Mouse (Mus musculus) heart, adult 8-10 months (tissue): Measurements from ENCODE around the gene Slit1. TPM values are rescaled to one million over a fixed set of nuclear protein-coding genes. Genes with fewer than 3 reads are reported as not detected.

Experiments
- DNase-seq: peaks from one replicate; pipeline ENCODE4 v3.0.0; 2022; ENCODE audit warnings: low spot score
- total RNA-seq, 4 experiments: library from RNA; stranded (reverse); gene quantifications; 2 replicates each; pipeline ENCODE4 v1.2.4; 2022

The Slit1 gene
- under 1 TPM in 3 of 4 experiments, not detected in 1; 0.06 to 0.44 (median 0.09) TPM for total RNA-seq

DNA sequence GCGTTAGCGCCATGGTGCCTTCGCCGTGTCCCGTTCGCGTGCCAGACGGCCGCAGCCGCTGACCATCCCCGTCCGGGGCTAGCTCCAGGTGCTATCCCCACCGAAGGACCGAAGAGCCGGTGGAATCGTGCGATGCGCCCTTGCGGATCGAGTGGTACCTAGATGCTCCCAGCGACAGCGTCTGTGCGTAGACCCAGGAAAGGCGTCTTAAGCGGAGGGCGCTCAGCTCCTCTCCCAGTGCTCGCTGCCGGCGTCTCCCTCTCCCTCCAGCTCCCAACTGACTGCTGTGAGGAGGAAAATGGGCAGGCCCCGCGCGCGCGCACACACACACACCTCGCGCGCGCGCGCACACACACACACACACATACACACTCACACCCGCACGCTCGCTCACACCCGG, at the start of gene Slit1:
Slit1 (minus strand) TSS at position 270 of the 400 bp plus-strand sequence.
- no peak for DNase-seq

DNA sequence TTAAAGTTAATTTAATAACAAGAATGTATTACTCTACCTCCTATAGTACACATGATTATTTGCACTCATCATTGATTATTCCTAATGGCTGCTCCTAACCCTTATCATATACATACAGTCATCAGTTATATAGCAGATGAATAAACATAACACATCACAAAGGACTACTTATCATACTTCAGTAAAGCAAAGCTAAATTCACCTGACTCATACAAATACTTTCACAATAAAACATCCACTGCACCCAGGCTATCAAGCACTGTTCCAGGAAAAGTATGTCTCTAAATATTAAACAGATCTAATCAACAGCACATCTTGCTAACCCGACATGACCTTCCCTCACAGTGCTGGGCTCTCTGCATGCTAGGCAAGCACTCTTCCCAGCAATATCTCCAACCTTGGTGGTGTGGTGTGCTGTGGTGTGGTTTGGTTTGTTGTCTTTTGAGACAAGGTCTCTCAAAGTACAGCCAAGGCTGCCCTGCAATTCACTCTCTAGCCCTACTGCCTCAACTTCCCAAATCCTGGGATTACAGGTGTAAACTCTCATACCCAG, 49.5 kb upstream of the Slit1 start:
- DNase-seq = no peak

DNA sequence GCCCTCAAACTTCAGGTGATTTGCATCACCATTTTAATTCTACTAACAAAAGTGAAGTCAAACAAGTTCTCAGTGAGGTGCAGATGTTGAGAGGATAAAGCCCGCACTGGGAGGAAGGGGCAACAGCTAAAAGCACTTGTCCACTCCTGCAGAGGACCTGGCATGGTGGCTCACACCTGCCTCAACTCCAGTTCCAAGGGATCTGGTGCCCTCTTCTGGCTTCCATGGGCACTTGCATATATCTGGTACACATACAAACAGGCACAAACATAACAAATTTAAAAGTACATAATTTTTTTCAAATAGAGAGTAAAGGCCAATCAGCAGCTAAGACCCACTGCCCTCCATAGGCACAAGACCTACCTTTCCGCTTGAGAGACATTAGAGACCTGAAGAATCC, 47.9 kb upstream of the Slit1 start:
- no peak for DNase-seq

DNA sequence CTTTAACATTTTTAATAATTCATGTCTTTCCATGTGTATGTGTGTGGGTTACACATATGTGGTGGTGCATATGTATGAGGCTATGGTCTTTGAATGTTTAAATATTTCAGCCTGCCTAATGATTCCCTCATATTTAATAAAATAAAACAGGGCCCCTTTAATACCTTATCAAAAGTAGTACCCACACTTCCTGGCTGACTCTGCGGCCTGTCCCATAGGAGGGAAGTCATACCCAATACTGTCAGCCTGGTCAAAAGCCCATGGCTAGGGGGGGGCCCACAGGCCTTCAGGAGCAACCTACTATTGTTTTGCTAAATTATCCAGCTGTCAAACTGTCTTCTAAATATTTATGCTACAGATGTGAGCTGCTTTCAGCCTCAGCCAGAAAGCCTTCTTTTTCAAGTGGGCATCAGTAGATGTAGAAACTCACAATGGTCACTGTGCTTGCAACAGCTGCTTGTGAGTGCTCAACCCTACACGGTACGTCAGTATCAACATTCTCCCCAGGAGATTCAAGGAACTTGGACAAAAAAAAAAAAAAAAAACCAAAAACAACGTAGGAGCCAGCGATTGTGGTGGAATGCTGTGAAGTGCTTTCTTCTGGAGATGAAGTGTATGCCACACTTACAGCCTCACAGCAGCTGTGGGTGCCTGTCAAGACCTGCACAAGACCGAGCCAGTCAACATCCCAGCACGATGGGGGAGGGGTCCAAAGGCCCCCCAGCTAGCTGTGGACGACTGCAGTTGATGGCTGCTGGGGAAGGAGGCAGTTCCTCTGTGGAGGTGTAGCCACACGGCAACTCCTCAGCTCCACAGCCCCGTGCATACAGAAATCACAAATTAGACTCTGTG, 45.9 kb upstream of the Slit1 start:
- no peak for DNase-seq

DNA sequence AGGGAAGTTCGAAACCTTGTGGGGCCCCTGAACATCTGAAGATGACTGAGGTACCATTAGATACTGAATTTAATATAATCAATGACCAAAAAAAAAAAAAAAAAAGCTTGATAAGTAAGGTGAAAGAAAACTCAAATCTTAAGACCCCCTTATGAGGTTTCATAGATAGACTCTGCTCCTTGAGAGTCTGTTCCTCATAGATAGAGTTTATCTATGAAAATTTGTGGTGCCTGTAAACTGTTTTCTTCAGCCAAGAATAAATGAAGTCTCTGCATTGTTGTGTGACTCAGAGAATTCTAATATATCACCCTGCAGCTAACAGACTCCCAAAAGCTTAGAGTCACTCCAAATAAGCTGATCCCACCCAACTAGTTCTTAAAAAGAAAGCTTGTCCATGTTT, 43.4 kb upstream of the Slit1 start:
- DNase-seq = no peak

DNA sequence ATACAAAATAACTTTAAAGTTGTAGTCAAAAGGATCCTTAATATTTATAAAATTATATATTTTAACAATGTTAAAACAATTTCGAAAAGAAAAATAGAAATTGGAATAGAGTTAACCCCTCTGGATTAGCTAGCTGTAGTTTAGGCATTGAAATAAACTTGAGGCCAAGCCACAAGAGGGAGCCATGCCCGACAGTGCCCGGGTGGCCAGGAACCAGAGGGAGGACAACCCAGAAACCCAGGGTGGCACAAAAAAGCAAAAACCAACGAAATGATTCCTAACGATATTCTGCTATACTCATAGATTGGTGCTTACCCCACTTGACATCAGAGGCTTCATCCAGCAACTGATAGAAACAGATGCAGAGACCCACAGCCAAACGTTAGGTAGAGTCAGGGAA, 34.0 kb upstream of the Slit1 start:
- DNase-seq = no peak

DNA sequence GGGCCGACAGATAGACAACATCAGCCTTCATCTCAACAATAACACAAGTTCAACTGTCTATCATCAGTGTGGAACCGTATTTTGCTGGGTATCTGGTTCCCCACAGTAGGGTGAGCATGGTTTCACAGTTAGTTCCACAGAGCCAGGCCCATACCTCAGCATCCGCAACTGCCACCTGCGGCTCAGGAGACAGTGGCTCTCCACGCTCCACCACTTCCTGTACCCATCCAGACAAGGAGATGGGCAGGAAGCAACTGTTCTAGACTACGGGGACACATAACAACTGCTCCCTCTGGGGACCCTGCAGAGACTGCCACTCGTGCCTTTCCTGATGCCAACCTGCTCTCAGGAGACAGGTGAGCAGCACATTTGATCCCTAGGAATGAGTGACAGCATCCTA, 25.2 kb upstream of the Slit1 start:
- no peak for DNase-seq

DNA sequence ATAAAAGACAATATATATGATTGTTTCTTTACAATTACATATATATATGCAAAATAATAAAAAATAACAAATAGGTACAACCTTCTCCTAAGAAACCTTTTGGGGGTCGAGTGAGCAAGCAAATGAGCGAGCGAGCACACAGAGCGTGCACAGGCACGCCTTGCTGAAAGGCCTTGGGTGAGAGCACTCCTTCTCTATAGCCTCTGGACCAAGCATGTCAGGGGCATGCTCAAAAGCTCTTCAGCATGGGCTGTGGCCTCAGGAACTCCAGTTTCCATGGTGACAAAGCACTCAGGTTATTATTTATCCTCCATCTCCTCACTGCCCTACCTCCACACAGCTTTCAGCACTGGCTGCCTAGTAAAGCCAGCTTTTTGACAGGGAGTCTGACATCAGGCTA, 23.2 kb upstream of the Slit1 start:
- DNase-seq = no peak

DNA sequence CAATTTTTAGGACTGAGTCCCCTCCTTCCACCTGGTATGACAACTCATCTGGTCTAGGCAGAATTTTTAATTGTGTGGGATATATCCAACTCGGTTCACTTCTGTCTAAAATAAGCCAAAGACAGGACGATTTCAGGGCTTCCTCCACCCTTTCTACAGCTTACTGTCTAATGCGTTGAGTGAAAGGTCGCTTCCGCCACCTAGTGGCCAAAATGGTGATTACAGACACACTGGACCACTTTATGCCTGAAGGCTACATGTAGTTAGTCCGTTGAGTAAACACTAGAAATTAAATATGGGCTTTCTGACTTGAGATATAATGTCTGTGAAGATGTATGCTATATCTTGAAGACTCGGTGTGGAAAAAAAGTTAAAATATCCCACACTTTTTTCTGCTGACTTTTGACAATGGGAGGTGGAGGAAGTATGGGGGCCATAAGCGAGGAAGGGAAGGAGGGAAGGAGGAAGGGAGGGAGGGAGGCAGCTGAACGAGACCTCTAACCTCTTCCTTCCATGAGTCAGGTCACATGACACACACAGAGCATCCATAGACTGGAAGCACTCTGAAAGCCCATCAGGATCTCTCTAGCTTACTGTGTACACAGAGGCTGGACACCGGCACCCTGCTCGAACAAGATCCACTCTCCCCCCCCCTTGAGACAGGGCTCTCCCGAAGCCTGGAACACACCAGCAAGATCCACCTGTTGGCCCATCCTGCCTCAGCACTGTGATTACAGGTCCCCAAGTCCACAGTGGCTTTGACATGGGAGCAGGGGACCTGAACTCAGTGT, 20.6 kb upstream of the Slit1 start:
- DNase-seq = peak; percentile 83

DNA sequence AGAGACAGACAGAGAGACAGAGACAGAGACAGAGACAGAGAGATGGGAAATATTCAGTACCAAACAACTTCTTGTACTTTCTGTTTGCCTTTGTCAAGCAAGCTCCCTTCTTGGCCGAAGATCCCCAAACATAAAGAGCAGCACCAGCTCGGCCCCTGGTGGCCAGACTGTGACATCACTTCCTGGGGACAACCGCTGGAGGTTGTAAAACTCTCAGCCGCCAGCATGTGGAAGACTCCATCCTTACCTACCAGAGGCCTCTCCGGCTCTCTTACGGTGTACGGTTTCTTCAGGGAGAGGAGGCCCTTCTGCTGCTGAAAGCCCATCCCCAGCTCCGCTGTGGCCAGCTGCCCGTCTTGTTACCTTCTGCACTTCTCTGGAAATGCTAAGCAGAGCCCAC, 18.1 kb upstream of the Slit1 start:
- no peak for DNase-seq

DNA sequence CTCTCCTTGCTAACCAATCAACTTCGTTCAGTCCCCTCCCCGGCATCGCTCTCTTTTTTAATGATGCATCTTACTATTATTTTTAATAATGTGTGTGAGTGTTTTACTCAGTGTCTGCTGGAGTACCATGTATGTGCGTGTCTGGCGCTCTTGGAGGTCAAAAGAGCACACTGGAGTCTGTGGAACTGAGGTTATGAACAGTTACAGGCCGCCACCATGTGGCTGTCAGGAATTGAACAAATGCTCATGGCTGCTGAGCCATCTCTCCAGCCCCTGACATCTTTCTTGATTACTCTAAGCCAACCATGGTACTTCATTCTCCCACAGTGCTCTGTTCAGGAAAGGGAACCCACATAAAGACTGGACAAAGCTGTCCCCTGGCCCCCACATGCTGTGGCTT, 16.3 kb upstream of the Slit1 start:
- no peak for DNase-seq

DNA sequence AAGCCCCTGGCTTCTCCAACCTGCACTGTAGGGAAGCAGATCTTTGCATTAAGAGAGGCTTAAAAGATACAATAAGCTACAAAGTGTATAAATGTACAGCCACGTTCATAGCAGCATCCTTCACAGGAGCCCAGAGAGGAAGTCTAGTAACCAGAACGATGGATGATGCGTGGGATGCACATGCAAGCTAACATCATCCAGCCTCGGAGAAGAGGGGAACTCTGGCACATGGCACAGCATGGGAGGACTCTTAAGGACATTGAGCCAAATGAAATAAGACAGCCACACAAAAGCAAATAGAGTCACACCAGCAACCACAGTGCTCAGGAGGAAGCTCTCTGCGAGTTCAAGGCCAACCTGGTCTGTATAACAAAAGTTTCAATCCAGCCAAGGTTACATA, 15.8 kb upstream of the Slit1 start:
- DNase-seq = no peak

DNA sequence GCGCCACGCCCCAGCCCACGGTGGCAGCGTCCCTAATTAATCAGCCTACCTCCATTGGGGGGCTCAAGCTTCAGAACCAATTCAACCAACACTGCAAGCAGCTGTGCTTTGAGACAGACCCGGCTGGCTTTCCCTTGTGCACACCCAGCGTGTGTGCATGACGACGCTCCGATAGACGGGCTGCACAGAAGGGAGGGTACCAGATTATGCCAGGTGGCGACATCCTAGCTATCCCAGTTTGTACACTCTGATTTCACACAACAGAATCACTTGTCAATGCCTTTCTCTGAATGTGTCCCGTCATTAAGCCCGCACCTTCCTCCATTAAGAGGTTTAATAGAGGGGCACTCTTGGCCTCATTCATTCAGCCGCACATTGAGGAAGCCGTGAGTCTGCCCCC, 11.3 kb upstream of the Slit1 start:
- no peak for DNase-seq

DNA sequence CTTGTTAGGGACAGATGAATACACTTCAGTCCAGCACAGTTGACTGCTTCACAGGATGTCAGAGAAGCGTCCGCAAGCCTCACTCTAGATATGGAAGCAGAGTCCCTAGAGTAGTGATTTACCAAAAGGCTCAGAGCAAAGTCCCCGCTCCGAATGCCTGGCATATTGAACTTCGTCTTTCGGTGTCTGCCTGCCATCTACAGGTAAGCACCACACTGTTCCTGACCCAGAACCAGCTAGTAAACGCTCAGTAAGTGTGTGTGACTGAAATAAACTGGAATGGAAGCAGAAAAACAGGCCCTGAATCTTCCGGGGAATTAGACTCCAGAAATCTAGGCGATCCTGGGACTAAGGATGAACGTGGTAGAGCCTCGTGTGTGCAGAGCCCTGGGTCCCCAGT, 8.4 kb upstream of the Slit1 start:
- DNase-seq = no peak

DNA sequence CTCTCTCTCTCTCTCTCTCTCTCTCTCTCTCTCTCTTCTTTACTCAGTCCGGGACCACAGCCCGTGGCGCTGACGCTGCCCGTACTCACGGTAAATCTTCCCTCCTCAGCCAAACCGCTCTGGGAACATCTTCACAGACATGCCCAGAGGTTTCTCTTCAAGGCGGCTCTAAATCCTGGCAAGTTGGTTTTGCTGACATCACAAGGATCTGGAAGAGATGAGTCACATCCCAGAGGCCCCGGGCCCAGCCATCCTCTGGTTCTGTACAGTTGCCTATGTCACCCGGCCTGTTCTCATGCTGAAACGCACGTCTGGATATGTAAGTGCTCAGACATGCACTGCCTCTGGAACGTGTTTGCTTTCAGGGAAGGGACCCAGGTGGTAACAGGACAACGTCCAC, 4.0 kb upstream of the Slit1 start:
- DNase-seq = no peak

DNA sequence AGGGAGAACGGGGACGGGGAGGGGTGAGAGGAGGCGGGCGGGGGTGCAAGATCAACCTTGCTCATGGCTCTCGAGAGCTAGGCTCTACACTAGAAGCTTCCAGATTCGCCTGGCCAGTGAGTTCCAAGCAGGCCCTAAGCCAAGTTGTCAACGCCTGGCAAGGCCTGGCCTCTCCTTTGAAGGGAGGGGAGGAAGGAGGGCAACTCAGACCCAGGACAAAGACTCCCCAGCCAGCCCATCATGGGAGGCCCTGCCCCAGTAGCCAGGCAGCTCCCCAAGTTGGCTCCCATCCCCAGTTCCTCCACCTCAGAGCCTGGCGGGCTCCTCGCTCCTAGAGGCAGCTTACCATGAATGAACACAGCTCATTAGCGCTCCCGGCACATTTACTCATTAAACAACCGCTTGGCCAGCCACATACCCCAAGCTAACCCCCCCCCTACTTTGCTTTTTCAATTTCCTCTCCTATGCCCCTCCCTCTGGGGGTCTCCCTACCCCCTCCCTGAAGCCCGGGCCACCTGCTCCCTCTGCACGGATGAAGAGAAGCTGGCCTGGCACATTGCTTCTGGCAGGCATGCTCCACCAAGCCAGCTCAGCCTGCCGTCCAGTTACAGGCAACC, 2.6 kb upstream of the Slit1 start:
- DNase-seq = peak; percentile 21

DNA sequence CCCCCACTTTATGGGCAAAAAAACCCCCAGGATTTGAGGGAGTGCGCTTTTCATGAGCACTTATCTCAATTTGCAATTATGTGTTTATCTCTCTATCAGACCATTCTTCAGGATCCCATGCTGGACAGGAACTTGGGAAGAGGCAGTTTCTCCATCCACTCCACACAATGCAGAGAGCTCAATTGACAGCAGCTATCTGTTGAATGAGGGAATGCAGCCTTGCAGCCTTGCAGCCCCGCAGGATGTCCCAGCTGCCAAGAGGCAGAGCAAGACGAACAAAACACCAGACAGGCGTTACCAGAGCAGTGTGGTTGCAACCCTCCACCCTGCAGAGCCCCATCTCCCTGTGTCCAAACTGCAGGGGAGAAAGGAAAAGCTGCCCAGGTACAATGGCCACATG, 4.6 kb downstream of the Slit1 start:
- no peak for DNase-seq

DNA sequence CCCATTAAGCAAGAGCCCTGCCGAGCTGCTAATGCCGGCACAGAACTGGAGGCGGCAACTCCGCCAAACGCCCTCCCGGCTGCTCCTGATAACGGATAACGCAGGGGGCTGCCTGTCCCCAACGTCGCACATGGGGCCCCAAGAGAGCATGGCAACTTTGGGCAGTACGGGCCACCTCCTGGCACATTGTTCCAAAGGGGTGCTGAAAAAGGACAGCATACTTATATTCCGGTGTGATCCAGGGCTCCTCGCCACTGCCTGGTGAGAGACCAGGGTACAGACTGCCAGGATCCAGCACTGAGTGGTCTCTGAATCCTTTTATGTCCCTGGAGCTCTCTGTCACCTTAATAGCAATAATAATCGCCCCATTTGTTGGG, 5.0 kb downstream of the Slit1 start:
- DNase-seq = no peak

DNA sequence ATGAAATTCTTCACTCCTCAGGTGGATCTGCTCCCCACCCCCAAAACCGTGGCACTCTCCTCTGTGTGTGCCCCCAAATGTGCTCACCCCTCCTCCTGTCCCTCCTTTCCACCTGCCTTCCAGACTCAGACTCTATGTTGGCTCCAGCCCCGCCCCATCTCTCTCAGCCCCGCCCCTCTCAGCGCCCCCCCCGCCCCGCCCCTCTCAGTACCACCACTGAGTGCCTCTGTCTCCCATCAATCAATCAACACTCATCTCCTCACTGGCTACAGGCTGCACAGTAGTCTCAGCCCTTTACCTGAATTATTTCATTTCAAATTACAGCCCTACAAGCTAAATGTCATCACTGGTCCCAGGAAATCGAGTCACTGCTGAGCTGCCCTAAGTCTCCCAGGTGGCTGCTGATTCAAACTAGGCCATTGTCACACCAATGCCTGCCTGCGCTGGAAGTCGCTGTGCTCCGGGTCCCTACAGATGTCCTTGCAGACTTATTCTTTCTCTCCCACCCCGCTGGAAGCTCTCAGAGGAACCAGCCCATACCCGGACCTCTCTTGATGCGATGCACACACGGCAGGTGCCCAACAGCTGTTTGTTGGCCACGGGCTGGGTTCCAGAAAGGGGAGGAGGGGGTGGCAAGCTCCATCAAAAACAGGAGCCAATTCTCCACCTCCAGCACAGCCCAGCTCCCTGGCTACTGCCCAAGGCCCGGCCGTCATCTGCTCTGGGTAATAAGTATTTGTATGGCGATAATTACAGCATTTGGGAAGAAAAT, 5.6 kb downstream of the Slit1 start:
- no peak for DNase-seq

DNA sequence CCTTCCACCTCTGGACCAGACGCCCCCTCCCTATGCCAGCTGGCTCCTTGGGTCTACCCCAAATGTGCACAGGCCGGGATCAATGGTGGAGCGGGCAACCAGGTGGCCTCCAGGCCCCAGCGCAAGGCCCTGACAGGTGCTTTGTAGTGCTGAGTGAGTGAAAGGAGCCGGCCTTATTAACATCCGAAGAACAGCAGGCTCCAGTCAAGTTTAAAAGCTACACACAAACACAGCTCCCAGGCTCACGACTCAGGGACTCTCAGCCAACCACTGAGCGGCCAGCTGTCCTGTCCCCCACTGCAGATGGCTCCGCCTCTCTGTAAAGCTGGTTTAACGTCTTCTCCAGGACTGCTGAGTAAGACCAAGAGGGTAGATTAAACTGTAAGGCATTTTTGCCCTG, 8.8 kb downstream of the Slit1 start:
- DNase-seq = no peak

DNA sequence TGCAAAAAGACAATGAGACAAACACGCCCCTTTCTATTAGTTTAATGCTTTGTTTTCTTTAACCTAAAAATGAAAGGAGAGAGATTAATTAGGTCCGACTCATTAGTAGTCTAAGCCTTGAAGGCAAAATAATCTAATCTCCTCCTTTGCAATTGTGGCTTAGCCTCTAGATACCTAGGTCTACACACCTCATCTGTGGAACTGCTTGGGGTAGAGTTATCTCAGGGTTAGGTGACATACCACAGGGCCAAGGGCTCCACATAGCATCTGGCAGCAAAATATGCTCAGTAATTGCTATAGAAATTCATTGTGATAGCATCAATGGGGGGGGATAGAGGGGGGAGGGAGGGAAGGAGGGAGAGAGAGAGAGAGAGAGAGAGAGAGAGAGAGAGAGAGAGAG, 18.0 kb downstream of the Slit1 start:
- no peak for DNase-seq
